Mouse (Mus musculus): ENCODE results near the gene Mink1.

- no peak for TF ChIP-seq CTCF (IDR thresholded peaks at IDR 0.05; ENCODE audit: low read depth, low read length)
- no peak for TF ChIP-seq GATA1 (IDR thresholded peaks at IDR 0.05; ENCODE audit: borderline replicate concordance, low read length)
- TF ChIP-seq GATA2 (IDR thresholded peaks at IDR 0.05; ENCODE audit: borderline replicate concordance, low read depth, low read length): no peak
- no peak for TF ChIP-seq POLR2AphosphoS5 (IDR thresholded peaks at IDR 0.05; ENCODE audit: insufficient replicate concordance, low read depth, low read length)
- TF ChIP-seq TAL1 (conservative IDR thresholded peaks at IDR 0.05; ENCODE audit: low read depth, low read length): no peak
Observed at GRCm38 (mm10) chr11:70577201-70577600, 14.5 kb downstream of the Mink1 start.
